Mouse (Mus musculus): ENCODE measurements at regions not wholly inside any gene's neighbourhood (a gene's known extent, or its start where the extent isn't known, plus 50 kb on each side); places are given as distances from the start of the nearest gene placed in this dataset.

DNA sequence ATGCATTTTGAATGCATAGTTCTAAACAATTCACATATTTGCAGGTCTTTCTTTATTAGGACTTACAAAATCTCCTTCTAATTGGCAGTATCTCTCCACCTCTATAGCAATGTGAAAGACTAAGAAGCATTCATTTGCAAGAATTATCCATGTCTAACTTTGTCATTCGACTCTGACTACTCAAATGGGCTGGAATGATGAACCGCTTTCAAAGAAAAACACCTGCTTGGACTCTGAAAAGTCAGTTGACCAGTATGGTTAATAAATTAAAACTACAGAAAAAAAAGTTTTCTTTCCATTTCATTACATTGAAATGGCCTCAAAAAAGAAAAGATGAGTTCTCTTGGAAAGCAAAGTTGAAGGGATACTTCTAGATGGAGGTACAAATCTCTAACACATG is 331.1 kb upstream of the Grin3a start:
- no peaks in the 10 kb centered on the region for H3K36me3 ChIP-seq (ENCODE audit: control insufficient read depth, insufficient read depth, low read length)
- H3K27me3 ChIP-seq (ENCODE audit: control insufficient read depth, insufficient read depth, low read length): no peaks in the 10 kb centered on the region
- no peak overlapping the region for H3K9ac ChIP-seq (replicated peaks; ENCODE audit: low read depth, low read length)
- no peak overlapping the region for H3K27ac ChIP-seq (ENCODE audit: low read depth, low read length)
- no peaks in the 10 kb centered on the region for H3K4me1 ChIP-seq (ENCODE audit: control insufficient read depth, insufficient read depth, low read length)
- ATAC-seq (ENCODE audit: low read depth): no peak
- WGBS: 89% methylated on average over 2 of the region's 2 CpGs
- no peak overlapping the region for H3K4me2 ChIP-seq (ENCODE audit: low read depth, low read length)
- no peak overlapping the region for H3K4me3 ChIP-seq (ENCODE audit: low read depth, low read length)
- H3K9me3 ChIP-seq (ENCODE audit: control insufficient read depth, low read length): no peaks in the 10 kb centered on the region

DNA sequence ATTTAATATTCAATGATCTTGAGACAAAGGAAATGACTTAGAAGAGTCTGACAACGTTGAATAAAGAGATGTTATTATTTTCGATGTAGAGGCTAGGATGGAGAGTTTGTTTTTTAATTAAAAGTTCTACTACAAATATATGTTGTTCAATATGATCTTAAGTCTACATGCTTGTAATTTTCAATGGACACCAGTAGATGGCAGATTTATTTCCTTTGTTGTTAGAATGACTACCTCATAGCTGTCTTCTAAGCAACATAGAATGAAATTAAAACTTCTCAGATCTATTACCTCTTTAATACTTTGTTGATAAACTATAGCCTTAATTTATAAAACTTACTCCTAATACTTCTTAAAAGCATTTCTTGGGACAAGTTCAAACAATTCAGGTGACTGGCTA is 315.3 kb upstream of the Grin3a start:
- Histone ChIP-seq H3K9ac (replicated peaks; ENCODE audit: low read depth, low read length) (no peak overlapping the region), H3K4me1 (ENCODE audit: control insufficient read depth, insufficient read depth, low read length) (no peaks in the 10 kb centered on the region), H3K4me2 (ENCODE audit: low read depth, low read length) (no peak overlapping the region), H3K4me3 (ENCODE audit: low read depth, low read length) (no peak overlapping the region), H3K36me3 (ENCODE audit: control insufficient read depth, insufficient read depth, low read length) (no peaks in the 10 kb centered on the region), H3K27me3 (ENCODE audit: control insufficient read depth, insufficient read depth, low read length) (no peaks in the 10 kb centered on the region), H3K27ac (ENCODE audit: low read depth, low read length) (no peak overlapping the region), H3K9me3 (ENCODE audit: control insufficient read depth, low read length) (no peaks in the 10 kb centered on the region)
- no peak for ATAC-seq (ENCODE audit: low read depth)
- WGBS: 80% methylated on average over 2 of the region's 2 CpGs

DNA sequence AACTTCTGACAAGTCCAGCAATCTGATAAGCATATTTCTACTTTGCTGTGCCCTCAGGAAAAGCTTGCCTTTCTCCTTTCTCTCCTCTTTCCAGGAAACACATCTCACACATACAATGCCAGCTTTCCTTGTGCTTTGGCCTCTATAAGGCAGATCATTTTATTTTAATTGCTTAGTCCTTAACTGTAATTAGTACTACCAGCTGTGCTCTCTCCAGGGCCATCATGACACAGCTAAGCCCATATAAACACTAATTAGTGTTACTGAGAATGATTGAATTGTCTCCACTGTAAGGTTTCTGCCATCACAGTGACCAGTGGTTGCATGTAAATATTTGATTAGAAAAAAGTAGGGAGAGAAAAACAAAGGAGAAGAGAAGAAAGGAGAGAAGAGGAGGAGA is 300.4 kb upstream of the Grin3a start:
- Histone ChIP-seq H3K9ac (replicated peaks; ENCODE audit: low read depth, low read length) (no peak overlapping the region), H3K27me3 (ENCODE audit: control insufficient read depth, insufficient read depth, low read length) (no peaks in the 10 kb centered on the region), H3K4me1 (ENCODE audit: control insufficient read depth, insufficient read depth, low read length) (no peaks in the 10 kb centered on the region), H3K4me3 (ENCODE audit: low read depth, low read length) (no peak overlapping the region), H3K9me3 (ENCODE audit: control insufficient read depth, low read length) (no peaks in the 10 kb centered on the region), H3K4me2 (ENCODE audit: low read depth, low read length) (no peak overlapping the region), H3K27ac (ENCODE audit: low read depth, low read length) (no peak overlapping the region), H3K36me3 (ENCODE audit: control insufficient read depth, insufficient read depth, low read length) (no peaks in the 10 kb centered on the region)
- ATAC-seq (ENCODE audit: low read depth): peak; percentile 85; the same call in 1 of the 2 replicates

DNA sequence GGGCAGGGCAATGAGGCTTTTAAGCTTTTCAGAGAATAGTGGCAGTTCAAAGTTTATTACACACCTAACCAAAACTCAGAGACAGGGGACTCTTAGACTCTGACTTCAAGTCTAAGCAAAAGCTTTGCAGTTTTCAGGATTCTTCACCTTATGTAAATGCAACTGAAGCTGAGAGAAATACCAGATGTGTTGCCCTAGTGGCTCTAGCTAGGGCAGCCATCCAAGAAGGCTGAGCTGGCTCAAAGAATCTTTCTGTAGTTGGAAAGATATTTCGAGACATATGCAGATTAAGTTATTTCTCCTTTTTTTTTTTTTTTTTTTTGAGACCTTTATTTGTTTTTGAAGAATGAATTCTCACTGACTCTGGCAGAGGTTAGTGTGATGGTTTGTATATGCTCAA is 284.7 kb upstream of the Grin3a start:
- Histone ChIP-seq H3K4me1 (ENCODE audit: control insufficient read depth, insufficient read depth, low read length) (no peaks in the 10 kb centered on the region), H3K9ac (replicated peaks; ENCODE audit: low read depth, low read length) (no peak overlapping the region), H3K36me3 (ENCODE audit: control insufficient read depth, insufficient read depth, low read length) (no peaks in the 10 kb centered on the region), H3K9me3 (ENCODE audit: control insufficient read depth, low read length) (no peaks in the 10 kb centered on the region), H3K27me3 (ENCODE audit: control insufficient read depth, insufficient read depth, low read length) (no peaks in the 10 kb centered on the region), H3K4me3 (ENCODE audit: low read depth, low read length) (no peak overlapping the region), H3K27ac (ENCODE audit: low read depth, low read length) (no peak overlapping the region), H3K4me2 (ENCODE audit: low read depth, low read length) (no peak overlapping the region)
- no peak for ATAC-seq (ENCODE audit: low read depth)
- WGBS: 73% methylated on average over 1 of the region's 1 CpGs

DNA sequence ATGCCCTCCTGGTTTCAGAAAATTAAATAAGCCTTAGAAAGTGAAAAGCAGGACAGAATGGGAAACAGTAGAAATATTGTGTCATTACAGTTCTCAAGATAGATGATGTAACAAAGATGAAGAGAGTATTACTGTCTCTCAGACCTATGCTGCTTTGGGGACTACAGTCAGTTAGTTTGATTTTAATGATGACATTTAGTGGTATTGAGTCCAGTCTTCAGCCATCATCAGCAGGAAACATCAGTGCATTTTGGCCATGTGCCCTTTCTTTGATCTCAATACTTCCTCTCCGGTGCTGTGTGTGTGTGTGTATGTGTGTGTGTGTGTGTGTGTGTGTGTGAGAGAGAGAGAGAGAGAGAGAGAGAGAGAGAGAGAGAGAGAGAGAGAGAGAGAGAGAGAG is 261.0 kb upstream of the Grin3a start:
- H3K4me3 ChIP-seq (ENCODE audit: low read depth, low read length): no peak overlapping the region
- WGBS: 100% methylated on average over 1 of the region's 1 CpGs
- H3K4me2 ChIP-seq (ENCODE audit: low read depth, low read length): no peak overlapping the region
- H3K27ac ChIP-seq (ENCODE audit: low read depth, low read length): no peak overlapping the region
- H3K9ac ChIP-seq (replicated peaks; ENCODE audit: low read depth, low read length): no peak overlapping the region
- no peaks in the 10 kb centered on the region for H3K9me3 ChIP-seq (ENCODE audit: control insufficient read depth, low read length)
- H3K4me1 ChIP-seq (ENCODE audit: control insufficient read depth, insufficient read depth, low read length): no peaks in the 10 kb centered on the region
- no peaks in the 10 kb centered on the region for H3K36me3 ChIP-seq (ENCODE audit: control insufficient read depth, insufficient read depth, low read length)
- no peaks in the 10 kb centered on the region for H3K27me3 ChIP-seq (ENCODE audit: control insufficient read depth, insufficient read depth, low read length)
- no peak for ATAC-seq (ENCODE audit: low read depth)

DNA sequence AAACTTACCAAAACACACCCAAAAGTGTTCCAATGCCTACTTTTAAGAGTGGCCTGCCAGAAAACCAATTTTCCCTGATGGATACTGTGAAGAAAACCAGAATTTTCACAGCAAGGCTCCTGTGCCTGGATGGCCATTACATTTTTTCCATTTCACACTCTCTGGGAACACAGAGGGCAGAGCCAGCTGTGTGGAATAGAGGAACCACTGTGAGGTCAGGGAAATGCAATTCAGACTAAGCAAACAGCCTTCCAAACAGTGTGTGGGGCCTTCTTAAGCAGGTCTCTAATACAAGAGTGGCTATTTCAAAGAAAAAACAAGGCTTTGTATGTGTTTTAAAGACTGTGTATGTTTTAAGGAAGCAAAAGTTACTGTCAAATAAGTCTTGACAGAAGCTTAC is 242.3 kb upstream of the Grin3a start:
- Histone ChIP-seq H3K4me3 (ENCODE audit: low read depth, low read length) (no peak overlapping the region), H3K4me2 (ENCODE audit: low read depth, low read length) (no peak overlapping the region), H3K9me3 (ENCODE audit: control insufficient read depth, low read length) (no peaks in the 10 kb centered on the region), H3K9ac (replicated peaks; ENCODE audit: low read depth, low read length) (no peak overlapping the region), H3K36me3 (ENCODE audit: control insufficient read depth, insufficient read depth, low read length) (no peaks in the 10 kb centered on the region), H3K27me3 (ENCODE audit: control insufficient read depth, insufficient read depth, low read length) (no peaks in the 10 kb centered on the region), H3K4me1 (ENCODE audit: control insufficient read depth, insufficient read depth, low read length) (no peaks in the 10 kb centered on the region), H3K27ac (ENCODE audit: low read depth, low read length) (no peak overlapping the region)
- ATAC-seq (ENCODE audit: low read depth): no peak

DNA sequence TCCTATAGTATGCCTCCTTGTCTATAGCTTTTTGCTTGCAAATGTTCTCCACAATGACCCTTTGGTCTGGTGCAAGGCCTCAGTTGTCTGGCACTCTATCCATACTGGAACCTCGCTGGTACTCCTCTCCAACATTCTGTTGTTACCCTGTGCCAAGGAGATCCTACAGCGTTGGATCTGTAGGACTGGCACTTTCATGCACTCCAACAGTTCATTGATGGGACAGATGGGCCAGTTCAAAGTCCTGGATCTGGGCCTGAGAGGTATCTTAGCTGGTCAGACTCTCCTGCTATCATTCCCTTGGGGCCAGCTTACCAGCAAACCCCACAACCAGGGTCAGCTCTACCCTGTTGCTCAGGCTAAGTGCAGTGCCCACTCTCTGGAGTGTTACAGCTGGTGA is 241.1 kb upstream of the Grin3a start:
- Histone ChIP-seq H3K27me3 (ENCODE audit: control insufficient read depth, insufficient read depth, low read length) (no peaks in the 10 kb centered on the region), H3K9me3 (ENCODE audit: control insufficient read depth, low read length) (no peaks in the 10 kb centered on the region), H3K4me1 (ENCODE audit: control insufficient read depth, insufficient read depth, low read length) (no peaks in the 10 kb centered on the region), H3K4me3 (ENCODE audit: low read depth, low read length) (no peak overlapping the region), H3K36me3 (ENCODE audit: control insufficient read depth, insufficient read depth, low read length) (no peaks in the 10 kb centered on the region), H3K4me2 (ENCODE audit: low read depth, low read length) (no peak overlapping the region), H3K9ac (replicated peaks; ENCODE audit: low read depth, low read length) (no peak overlapping the region), H3K27ac (ENCODE audit: low read depth, low read length) (no peak overlapping the region)
- no peak for ATAC-seq (ENCODE audit: low read depth)
- WGBS: 73% methylated on average over 2 of the region's 2 CpGs

DNA sequence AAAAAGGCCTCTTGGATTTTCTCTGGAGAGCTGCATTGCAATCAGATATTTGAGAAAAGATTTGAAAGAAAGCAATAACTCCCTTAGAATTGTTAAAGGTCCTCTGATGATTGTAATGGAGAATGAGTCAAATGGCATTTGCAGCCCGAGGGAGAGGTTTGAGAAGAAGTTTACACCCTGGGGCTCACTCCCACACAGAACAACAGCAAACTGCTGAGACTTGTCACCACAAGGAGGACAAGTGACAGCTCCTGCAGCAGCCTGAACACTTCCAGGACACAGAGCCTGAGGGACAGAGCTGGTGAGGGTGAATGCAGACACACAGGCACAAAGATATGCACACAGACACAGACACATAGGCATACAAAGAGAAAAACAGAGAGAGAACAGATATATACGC is 210.0 kb upstream of the Grin3a start:
- H3K4me2 ChIP-seq (ENCODE audit: low read depth, low read length): no peak overlapping the region
- no peaks in the 10 kb centered on the region for H3K9me3 ChIP-seq (ENCODE audit: control insufficient read depth, low read length)
- no peak overlapping the region for H3K27ac ChIP-seq (ENCODE audit: low read depth, low read length)
- no peaks in the 10 kb centered on the region for H3K36me3 ChIP-seq (ENCODE audit: control insufficient read depth, insufficient read depth, low read length)
- H3K4me3 ChIP-seq (ENCODE audit: low read depth, low read length): no peak overlapping the region
- 52% methylated on average over 2 of the region's 2 CpGs for WGBS
- no peak for ATAC-seq (ENCODE audit: low read depth)
- H3K4me1 ChIP-seq (ENCODE audit: control insufficient read depth, insufficient read depth, low read length): no peaks in the 10 kb centered on the region
- no peak overlapping the region for H3K9ac ChIP-seq (replicated peaks; ENCODE audit: low read depth, low read length)
- H3K27me3 ChIP-seq (ENCODE audit: control insufficient read depth, insufficient read depth, low read length): no peaks in the 10 kb centered on the region

DNA sequence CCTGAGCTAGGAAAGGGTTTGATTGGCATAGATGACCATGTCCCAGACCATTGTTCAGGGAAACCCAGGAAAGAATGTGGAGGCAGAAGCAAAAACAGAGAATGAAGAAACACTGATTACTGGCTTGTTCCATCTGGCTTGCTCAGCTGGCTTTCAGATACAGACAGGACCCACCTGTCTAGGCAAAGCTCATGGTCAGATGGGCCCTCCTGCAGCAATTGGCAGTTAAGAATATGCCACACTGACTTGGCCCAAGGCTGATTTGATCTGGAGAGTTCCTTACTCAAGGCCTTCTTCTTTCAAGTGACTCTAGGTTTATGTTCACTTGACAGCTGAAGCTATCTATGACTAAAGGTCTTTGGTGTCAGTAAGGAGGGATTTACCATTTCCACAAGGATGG is 195.9 kb upstream of the Grin3a start:
- Histone ChIP-seq H3K9ac (replicated peaks; ENCODE audit: low read depth, low read length) (no peak overlapping the region), H3K27me3 (ENCODE audit: control insufficient read depth, insufficient read depth, low read length) (no peaks in the 10 kb centered on the region), H3K4me3 (ENCODE audit: low read depth, low read length) (no peak overlapping the region), H3K4me1 (ENCODE audit: control insufficient read depth, insufficient read depth, low read length) (no peaks in the 10 kb centered on the region), H3K9me3 (ENCODE audit: control insufficient read depth, low read length) (no peaks in the 10 kb centered on the region), H3K27ac (ENCODE audit: low read depth, low read length) (no peak overlapping the region), H3K4me2 (ENCODE audit: low read depth, low read length) (no peak overlapping the region), H3K36me3 (ENCODE audit: control insufficient read depth, insufficient read depth, low read length) (no peaks in the 10 kb centered on the region)
- ATAC-seq (ENCODE audit: low read depth): no peak

DNA sequence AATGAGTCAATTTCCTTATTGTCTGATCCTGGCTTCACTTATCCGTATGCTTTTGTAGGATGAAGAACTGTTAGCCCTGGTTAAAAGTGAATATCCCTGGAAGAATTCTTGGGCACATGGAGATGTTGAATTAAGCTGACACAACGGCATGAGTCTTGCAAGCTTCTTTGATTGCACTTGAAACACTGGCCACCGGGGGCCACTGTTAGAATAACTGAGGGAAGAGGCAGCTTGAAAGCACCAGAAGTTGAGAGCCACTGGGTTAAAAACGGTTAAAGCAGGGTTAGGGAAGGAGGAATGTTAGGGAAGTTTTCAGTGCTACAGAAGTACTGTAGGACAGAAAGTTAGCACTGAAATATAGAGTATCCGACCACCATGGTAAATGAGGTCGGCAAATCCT is 190.5 kb upstream of the Grin3a start:
- ATAC-seq (ENCODE audit: low read depth): no peak
- no peak overlapping the region for H3K9ac ChIP-seq (replicated peaks; ENCODE audit: low read depth, low read length)
- no peak overlapping the region for H3K4me3 ChIP-seq (ENCODE audit: low read depth, low read length)
- no peaks in the 10 kb centered on the region for H3K4me1 ChIP-seq (ENCODE audit: control insufficient read depth, insufficient read depth, low read length)
- WGBS: 68% methylated on average over 6 of the region's 6 CpGs
- H3K27me3 ChIP-seq (ENCODE audit: control insufficient read depth, insufficient read depth, low read length): no peaks in the 10 kb centered on the region
- H3K4me2 ChIP-seq (ENCODE audit: low read depth, low read length): no peak overlapping the region
- H3K27ac ChIP-seq (ENCODE audit: low read depth, low read length): no peak overlapping the region
- no peaks in the 10 kb centered on the region for H3K36me3 ChIP-seq (ENCODE audit: control insufficient read depth, insufficient read depth, low read length)
- H3K9me3 ChIP-seq (ENCODE audit: control insufficient read depth, low read length): no peaks in the 10 kb centered on the region
